Mouse (Mus musculus) brain, embryonic 14.5 days (tissue): Measurements from ENCODE around the gene Gm10985.

Experiments used
- CTCF ChIP-seq: fragments of 200-500 bp; IDR thresholded peaks from 2 replicates; pipeline ENCODE4 v1.5.1; 2012; ENCODE audit warnings: inconsistent platforms, mild to moderate bottlenecking, moderate library complexity, borderline replicate concordance; ENCODE audit not compliant: insufficient read depth, insufficient read length; ENCODE audit errors: extremely low read depth
- POLR2A ChIP-seq: fragments of 200-500 bp; IDR thresholded peaks from 2 replicates; pipeline ENCODE4 v1.6.1; 2012; ENCODE audit warnings: mild to moderate bottlenecking, inconsistent platforms, borderline replicate concordance; ENCODE audit not compliant: poor library complexity, insufficient read depth, insufficient read length, severe bottlenecking; ENCODE audit errors: extremely low read depth

- TF ChIP-seq POLR2A (no peak), CTCF (no peak)
These were observed 45.2 kb upstream of the Gm10985 start for GRCm38 (mm10) chr3:53799671-53800070.
